Comparison of ENCODE assay signal across 23 mouse cellular contexts in the genomic region with DNA sequence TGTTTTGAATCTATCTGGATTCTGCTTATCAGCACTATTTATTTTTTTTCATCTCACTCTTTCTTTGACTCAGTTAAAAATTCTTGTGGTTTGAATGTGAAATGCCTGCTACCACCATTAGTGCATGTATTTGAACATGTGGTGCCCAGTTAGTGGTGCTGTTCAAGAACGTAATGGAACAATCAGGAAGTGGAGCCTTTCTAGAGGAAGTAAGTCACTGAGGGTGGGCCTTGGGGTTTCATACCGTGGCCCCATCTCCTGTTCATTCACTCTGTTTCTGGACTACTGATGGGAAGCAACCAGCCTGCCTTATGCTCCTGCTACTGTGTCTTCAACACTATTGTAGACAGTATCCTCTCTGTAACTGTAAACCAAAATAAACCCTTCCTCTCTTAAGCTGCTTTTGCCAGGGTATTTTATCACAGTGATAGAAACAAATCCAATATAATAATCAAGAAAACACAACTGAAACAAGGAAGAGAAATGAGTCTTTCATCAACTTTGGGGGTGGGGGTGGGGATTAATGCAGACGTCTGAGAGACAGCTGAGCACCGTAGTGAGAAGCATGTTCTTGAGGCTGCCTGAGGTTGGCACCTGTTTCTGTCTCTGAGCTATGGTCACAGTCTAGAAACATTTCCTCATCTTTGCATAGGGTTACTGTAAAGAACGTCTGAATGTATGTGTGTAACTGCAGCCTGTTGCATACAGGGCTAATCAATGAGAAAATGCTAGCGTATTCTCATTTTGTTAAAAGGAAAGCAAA.
DNase-seq lines count a peak whose midpoint lies in the region; ATAC-seq and TF ChIP-seq lines count a peak whose summit lies in the region.
"Had no signal": no experiment of that assay in that cellular context is flagged by ENCODE, and none has a peak within 500 bp of the region (broad histone marks: within the 10 kb centered on the region; RNA-seq: fewer than 3 reads in every experiment).

No protein-coding gene starts in this region.

- dilution Hi-C loops in CH12.LX (cut with MboI; ENCODE audit: extremely low pct_ligation_motif_present, extremely low pct_unique_long_range_greater_than_20kb, low sequenced_read_pairs): no loop called here

- DNase-seq in 416B (ENCODE audit: low read depth): peak; percentile 1
- DNase-seq in CH12.LX (ENCODE audit: extremely low read depth): peak; percentile 16
- DNase-seq in splenic B cell, adult 2 months (ENCODE audit: low read depth, low spot score): peak; percentile 54
- no peak for DNase-seq in forebrain, embryonic 14.5 days (ENCODE audit: low spot score)
- DNase-seq in liver, embryonic 11.5 days (ENCODE audit: low spot score): no peak
- DNase-seq: adrenal gland, postnatal 25 days; cerebellum, adult 18-20 months; cerebellum, adult 9-11 months; cerebellum, postnatal 36 days; gastrocnemius, postnatal 10 days; heart, adult 2 months had no signal

- no peaks in the 10 kb centered on the region for H3K36me3 ChIP-seq in CH12.LX (replicated peaks in 1 of 2; ENCODE audit: control insufficient read depth in 1 of 2, insufficient read depth in 1 of 2, low read length in 1 of 2)
- no peaks in the 10 kb centered on the region for H3K36me3 ChIP-seq in splenic B cell, adult 2 months (ENCODE audit: control insufficient read depth, insufficient read depth, low read length, poor library complexity, severe bottlenecking)
- no peaks in the 10 kb centered on the region for H3K36me3 ChIP-seq in forebrain, embryonic 14.5 days (ENCODE audit: control insufficient read depth, insufficient read depth, low read length)
- no peaks in the 10 kb centered on the region for H3K36me3 ChIP-seq in liver, embryonic 11.5 days (ENCODE audit: control insufficient read depth, insufficient read depth, low read length)

- no peak overlapping the region for H3K4me2 ChIP-seq in CH12.LX (ENCODE audit: insufficient read depth, low read depth, poor library complexity, severe bottlenecking)
- H3K4me2 ChIP-seq in forebrain, embryonic 14.5 days (ENCODE audit: low read length): no peak overlapping the region
- no peak overlapping the region for H3K4me2 ChIP-seq in liver, embryonic 11.5 days
- H3K4me2 ChIP-seq: embryonic facial prominence, embryonic 15.5 days; forebrain, embryonic 15.5 days; heart, embryonic 11.5 days; heart, embryonic 15.5 days; hindbrain, embryonic 14.5 days had no signal

- no peak overlapping the region for H3K4me3 ChIP-seq in CH12.LX (replicated peaks in 1 of 3; ENCODE audit: low read depth in 2 of 3, low read length in 2 of 3, poor library complexity in 1 of 3)
- H3K4me3 ChIP-seq in forebrain, embryonic 14.5 days (ENCODE audit: low read depth, low read length): no peak overlapping the region
- H3K4me3 ChIP-seq in liver, embryonic 11.5 days (ENCODE audit: low read depth, low read length): no peak overlapping the region
- H3K4me3 ChIP-seq: embryonic facial prominence, embryonic 15.5 days; erythroblast, embryonic 14.5 days; forebrain, embryonic 10.5 days; forebrain, embryonic 15.5 days; heart, adult 2 months; heart, embryonic 15.5 days; hindbrain, embryonic 10.5 days had no signal

- H3K27ac ChIP-seq in CH12.LX (ENCODE audit: insufficient read depth, low read depth): no peak overlapping the region
- no peak overlapping the region for H3K27ac ChIP-seq in forebrain, embryonic 14.5 days (ENCODE audit: low read depth, low read length)
- H3K27ac ChIP-seq in liver, embryonic 11.5 days (ENCODE audit: low read depth, low read length): no peak overlapping the region
- H3K27ac ChIP-seq: embryonic facial prominence, embryonic 15.5 days; forebrain, embryonic 10.5 days; forebrain, embryonic 15.5 days; heart, adult 2 months; heart, embryonic 15.5 days; hindbrain, embryonic 10.5 days; hindbrain, embryonic 14.5 days had no signal

- H3K4me1 ChIP-seq in CH12.LX (ENCODE audit: control insufficient read depth in 1 of 2, insufficient read depth in 2 of 2): peaks cover 2 to 5% of the 10 kb centered on the region in 2 experiments; a peak in 2 of 4 replicates
- H3K4me1 ChIP-seq in forebrain, embryonic 14.5 days (ENCODE audit: control insufficient read depth, insufficient read depth, low read length): no peaks in the 10 kb centered on the region
- H3K4me1 ChIP-seq in liver, embryonic 11.5 days (replicated peaks; ENCODE audit: control insufficient read depth, insufficient read depth, low read length): no peaks in the 10 kb centered on the region
- H3K4me1 ChIP-seq: embryonic facial prominence, embryonic 15.5 days; forebrain, embryonic 10.5 days; forebrain, embryonic 15.5 days; heart, embryonic 15.5 days; hindbrain, embryonic 10.5 days had no signal

- no peak for TF ChIP-seq RAD21 in CH12.LX (IDR thresholded peaks at IDR 0.05; ENCODE audit: low read depth, low read length)

- H3K79me2 ChIP-seq in CH12.LX (replicated peaks; ENCODE audit: control insufficient read depth, extremely low read depth, insufficient read depth, poor library complexity, severe bottlenecking): no peaks in the 10 kb centered on the region

- H3K9me3 ChIP-seq in CH12.LX (replicated peaks; ENCODE audit: low read length): no peaks in the 10 kb centered on the region
- no peaks in the 10 kb centered on the region for H3K9me3 ChIP-seq in forebrain, embryonic 14.5 days (replicated peaks; ENCODE audit: control insufficient read depth, low read length)
- H3K9me3 ChIP-seq in liver, embryonic 11.5 days (ENCODE audit: control insufficient read depth, low read length): no peaks in the 10 kb centered on the region
- H3K9me3 ChIP-seq: embryonic facial prominence, embryonic 15.5 days; forebrain, embryonic 10.5 days; forebrain, embryonic 15.5 days; heart, embryonic 15.5 days; hindbrain, embryonic 10.5 days had no signal

- no peaks in the 10 kb centered on the region for H3K27me3 ChIP-seq in CH12.LX (replicated peaks)
- H3K27me3 ChIP-seq in splenic B cell, adult 2 months (ENCODE audit: control insufficient read depth, insufficient read depth, low read length, poor library complexity, severe bottlenecking): no peaks in the 10 kb centered on the region
- H3K27me3 ChIP-seq in forebrain, embryonic 14.5 days (replicated peaks; ENCODE audit: control insufficient read depth, insufficient read depth, low read length): no peaks in the 10 kb centered on the region
- H3K27me3 ChIP-seq in liver, embryonic 11.5 days (replicated peaks; ENCODE audit: control insufficient read depth, insufficient read depth, low read length): no peaks in the 10 kb centered on the region
- H3K27me3 ChIP-seq: embryonic facial prominence, embryonic 15.5 days; forebrain, embryonic 15.5 days; heart, embryonic 15.5 days; Patski had no signal

- no peak for TF ChIP-seq CTCF in CH12.LX (conservative IDR thresholded peaks at IDR 0.05 in 1 of 2, IDR thresholded peaks at IDR 0.05 in 1 of 2; ENCODE audit: low read depth in 2 of 2, low read length in 2 of 2)

- TF ChIP-seq EP300 in CH12.LX (IDR thresholded peaks at IDR 0.05; ENCODE audit: low read length): no peak

- H3K9ac ChIP-seq in CH12.LX (ENCODE audit: insufficient read depth, low read depth): no peak overlapping the region
- no peak overlapping the region for H3K9ac ChIP-seq in forebrain, embryonic 14.5 days (ENCODE audit: low read length)
- no peak overlapping the region for H3K9ac ChIP-seq in liver, embryonic 11.5 days (ENCODE audit: low read depth, low read length)
- H3K9ac ChIP-seq: embryonic facial prominence, embryonic 15.5 days; forebrain, embryonic 15.5 days; heart, embryonic 15.5 days; hindbrain, embryonic 14.5 days had no signal

- 86% methylated on average over 6 of the region's 6 CpGs for WGBS in forebrain, embryonic 14.5 days
- WGBS in liver, embryonic 11.5 days: 72% methylated on average over 6 of the region's 6 CpGs

- in situ Hi-C loops in CH12.LX (cut with MboI; ENCODE audit: low pct_ligation_motif_present, low pct_unique_long_range_greater_than_20kb, low sequenced_read_pairs): no loop called here

- ATAC-seq in megakaryocyte, adult 5-6 weeks (ENCODE audit: poor library complexity, severe bottlenecking): peak; percentile 95
- ATAC-seq in forebrain, embryonic 14.5 days: no peak
- no peak for ATAC-seq in liver, embryonic 11.5 days (replicated peaks; ENCODE audit: low FRiP score)
- ATAC-seq: activated CD4-positive, CD25-positive, alpha-beta regulatory T cell, adult 4 months; CD4-positive, CD25-positive, alpha-beta regulatory T cell, adult 4 months; forebrain, embryonic 15.5 days; Patski had no signal

- no peak for TF ChIP-seq POLR2A in CH12.LX (IDR thresholded peaks at IDR 0.05; ENCODE audit: low read depth, low read length)

TF ChIP-seq in CH12.LX, 34 proteins besides CTCF, POLR2A, EP300 and RAD21:
- no peak for TF ChIP-seq CHD2 (IDR thresholded peaks at IDR 0.05; ENCODE audit: low read length)
- TF ChIP-seq NRF1 (IDR thresholded peaks at IDR 0.05; ENCODE audit: low read depth, low read length): no peak
- TF ChIP-seq TBP (conservative IDR thresholded peaks at IDR 0.05; ENCODE audit: low read depth, low read length): no peak
- TF ChIP-seq MYC (IDR thresholded peaks at IDR 0.05; ENCODE audit: low read depth, low read length): no peak
- no peak for TF ChIP-seq SMC3 (IDR thresholded peaks at IDR 0.05; ENCODE audit: low read depth, low read length)
- TF ChIP-seq NELFE (IDR thresholded peaks at IDR 0.05; ENCODE audit: low read depth, low read length): no peak
- no peak for TF ChIP-seq ZKSCAN1 (IDR thresholded peaks at IDR 0.05; ENCODE audit: borderline replicate concordance, low read depth, low read length)
- no peak for TF ChIP-seq JUND (conservative IDR thresholded peaks at IDR 0.05; ENCODE audit: low read depth, low read length)
- TF ChIP-seq ZNF384 (IDR thresholded peaks at IDR 0.05; ENCODE audit: low read depth, low read length): no peak
- no peak for TF ChIP-seq BHLHE40 (IDR thresholded peaks at IDR 0.05; ENCODE audit: low read depth, low read length)
- no peak for TF ChIP-seq TCF12 (IDR thresholded peaks at IDR 0.05; ENCODE audit: low read depth, low read length)
- TF ChIP-seq USF2 (conservative IDR thresholded peaks at IDR 0.05; ENCODE audit: low read depth, low read length): no peak
- TF ChIP-seq HCFC1 (IDR thresholded peaks at IDR 0.05; ENCODE audit: low read depth, low read length): no peak
- TF ChIP-seq SIN3A (IDR thresholded peaks at IDR 0.05; ENCODE audit: low read length): no peak

Comparison
In these comparisons a context has a peak if more than half of its experiments do, and no peak if none do; other contexts are left out.
1. DNase-seq: peak in 416B (single experiment), CH12.LX (single experiment) and splenic B cell, adult 2 months (single experiment); none in forebrain, embryonic 14.5 days (single experiment) and liver, embryonic 11.5 days (single experiment).